Mouse (Mus musculus): ENCODE measurements around the gene Tax1bp1. TPM values are rescaled to one million over a fixed set of nuclear protein-coding genes. Genes with fewer than 3 reads are reported as not detected.
"Not testable (repeated sequence)": the region's sequence is repeated elsewhere in the genome, so short reads cannot be mapped to it uniquely, and the experiment has no call there.

The Tax1bp1 gene
- total and polyA plus RNA-seq, 3 experiments, result 42.2 to 61.7 (median 61.6) TPM

- dilution Hi-C loops (cut with MboI; ENCODE audit: extremely low pct_ligation_motif_present, extremely low pct_unique_long_range_greater_than_20kb, low sequenced_read_pairs); H3K27me3 ChIP-seq (replicated peaks); H3K36me3 ChIP-seq (replicated peaks in 1 of 2; ENCODE audit: control insufficient read depth in 1 of 2, insufficient read depth in 1 of 2, low read length in 1 of 2); in situ Hi-C loops (cut with MboI; ENCODE audit: low pct_ligation_motif_present, low pct_unique_long_range_greater_than_20kb, low sequenced_read_pairs); H3K27ac ChIP-seq (ENCODE audit: insufficient read depth, low read depth); H3K4me2 ChIP-seq (ENCODE audit: insufficient read depth, low read depth, poor library complexity, severe bottlenecking); DNase-seq (ENCODE audit: extremely low read depth); H3K4me3 ChIP-seq (replicated peaks in 1 of 3; ENCODE audit: low read depth in 2 of 3, low read length in 2 of 3, poor library complexity in 1 of 3); H3K4me1 ChIP-seq (ENCODE audit: control insufficient read depth in 1 of 2, insufficient read depth in 2 of 2); H3K9me3 ChIP-seq (replicated peaks; ENCODE audit: low read length); H3K79me2 ChIP-seq (replicated peaks; ENCODE audit: control insufficient read depth, extremely low read depth, insufficient read depth, poor library complexity, severe bottlenecking); H3K9ac ChIP-seq (ENCODE audit: insufficient read depth, low read depth): not testable (repeated sequence)
- TF ChIP-seq ZNF384 (IDR thresholded peaks at IDR 0.05; ENCODE audit: low read depth, low read length), result peak; percentile 51; the same call in 1 of the 2 replicates
These were observed 36.0 kb upstream of the Tax1bp1 start for GRCm38 (mm10) chr6:52677534-52677933.

GRCm38 (mm10) chr6:52679565-52679964 is 34.0 kb upstream of the Tax1bp1 start:
- Histone ChIP-seq H3K4me3 (replicated peaks in 1 of 3; ENCODE audit: low read depth in 2 of 3, low read length in 2 of 3, poor library complexity in 1 of 3) (no peak overlapping the region), H3K27me3 (replicated peaks) (no peaks in the 10 kb centered on the region), H3K9me3 (replicated peaks; ENCODE audit: low read length) (no peaks in the 10 kb centered on the region), H3K4me1 (ENCODE audit: control insufficient read depth in 1 of 2, insufficient read depth in 2 of 2) (peaks cover 8% of the 10 kb centered on the region in 2 experiments), H3K4me2 (ENCODE audit: insufficient read depth, low read depth, poor library complexity, severe bottlenecking) (no peak overlapping the region), H3K27ac (ENCODE audit: insufficient read depth, low read depth) (no peak overlapping the region), H3K79me2 (replicated peaks; ENCODE audit: control insufficient read depth, extremely low read depth, insufficient read depth, poor library complexity, severe bottlenecking) (no peaks in the 10 kb centered on the region), H3K36me3 (replicated peaks in 1 of 2; ENCODE audit: control insufficient read depth in 1 of 2, insufficient read depth in 1 of 2, low read length in 1 of 2) (no peaks in the 10 kb centered on the region), H3K9ac (ENCODE audit: insufficient read depth, low read depth) (no peak overlapping the region)
- TF ChIP-seq RCOR1 (conservative IDR thresholded peaks at IDR 0.05; ENCODE audit: low read depth, low read length) (no peak), MXI1 (IDR thresholded peaks at IDR 0.05; ENCODE audit: low read depth, low read length) (no peak), NRF1 (IDR thresholded peaks at IDR 0.05; ENCODE audit: low read depth, low read length) (no peak), ZMIZ1 (IDR thresholded peaks at IDR 0.05; ENCODE audit: low read depth, low read length) (no peak), SIN3A (IDR thresholded peaks at IDR 0.05; ENCODE audit: low read length) (no peak), TCF12 (IDR thresholded peaks at IDR 0.05; ENCODE audit: low read depth, low read length) (no peak), JUN (IDR thresholded peaks at IDR 0.05; ENCODE audit: insufficient read depth, low read depth, low read length) (no peak), MAZ (IDR thresholded peaks at IDR 0.05; ENCODE audit: low read depth, low read length) (no peak), PAX5 (IDR thresholded peaks at IDR 0.05; ENCODE audit: low read length) (no peak), ZKSCAN1 (IDR thresholded peaks at IDR 0.05; ENCODE audit: borderline replicate concordance, low read depth, low read length) (no peak), CHD2 (IDR thresholded peaks at IDR 0.05; ENCODE audit: low read length) (no peak), CHD1 (IDR thresholded peaks at IDR 0.05; ENCODE audit: low read depth, low read length) (no peak), BHLHE40 (IDR thresholded peaks at IDR 0.05; ENCODE audit: low read depth, low read length) (no peak), SMC3 (IDR thresholded peaks at IDR 0.05; ENCODE audit: low read depth, low read length) (no peak)
- no peak for DNase-seq (ENCODE audit: extremely low read depth)
- in situ Hi-C loops (cut with MboI; ENCODE audit: low pct_ligation_motif_present, low pct_unique_long_range_greater_than_20kb, low sequenced_read_pairs), result no loop called here
- dilution Hi-C loops (cut with MboI; ENCODE audit: extremely low pct_ligation_motif_present, extremely low pct_unique_long_range_greater_than_20kb, low sequenced_read_pairs), result no loop called here
